Mouse (Mus musculus): ENCODE measurements around the gene Bhlhb9.

DNA sequence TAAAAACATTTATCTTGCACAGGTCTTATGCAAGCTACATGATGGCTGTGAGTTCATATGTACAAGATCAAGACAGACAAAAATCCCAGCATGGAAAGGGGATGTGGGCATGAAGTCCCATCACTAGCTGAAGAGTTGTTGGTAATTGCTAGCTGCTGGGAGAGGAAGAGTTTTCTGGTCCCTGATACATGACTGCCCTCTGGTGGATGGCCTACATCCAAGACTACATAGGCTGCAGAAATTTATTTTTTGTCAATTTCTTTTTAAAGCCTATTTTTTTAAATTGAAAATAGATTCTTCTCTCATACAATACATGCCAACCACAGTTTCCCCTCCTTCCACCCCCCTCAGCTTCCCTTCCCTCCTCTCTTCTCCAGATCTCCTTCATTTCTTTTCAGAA is 35.7 kb upstream of the Bhlhb9 start:
- TF ChIP-seq POLR2A (IDR thresholded peaks at IDR 0.05; ENCODE audit: extremely low read depth, insufficient read depth, low read length) = no peak
- no peak for TF ChIP-seq CTCF (IDR thresholded peaks at IDR 0.05; ENCODE audit: low read depth, low read length)

Measured in liver, adult 2 months (tissue).